Mouse (Mus musculus) urinary bladder, adult 2 months (tissue): ENCODE data around the gene Oaz3. TPM values are rescaled to one million over a fixed set of nuclear protein-coding genes. Genes with fewer than 3 reads are reported as not detected.

Experiments
- DNase-seq: peaks from one replicate; pipeline ENCODE4 v3.0.0; 2022; ENCODE audit warnings: low spot score
- polyA plus RNA-seq: library from polyadenylated mRNA; depleted of rRNA; stranded (reverse); fragments of >200 nt; gene quantifications from 2 replicates; pipeline ENCODE4 v1.2.3, GENCODE M21; 2012

Oaz3 gene
- polyA plus RNA-seq, 1 experiment, result 0.43 TPM

- no peak for DNase-seq
Observed at GRCm38 (mm10) chr3:94457055-94457454, 13.3 kb upstream of the Oaz3 start.

DNA sequence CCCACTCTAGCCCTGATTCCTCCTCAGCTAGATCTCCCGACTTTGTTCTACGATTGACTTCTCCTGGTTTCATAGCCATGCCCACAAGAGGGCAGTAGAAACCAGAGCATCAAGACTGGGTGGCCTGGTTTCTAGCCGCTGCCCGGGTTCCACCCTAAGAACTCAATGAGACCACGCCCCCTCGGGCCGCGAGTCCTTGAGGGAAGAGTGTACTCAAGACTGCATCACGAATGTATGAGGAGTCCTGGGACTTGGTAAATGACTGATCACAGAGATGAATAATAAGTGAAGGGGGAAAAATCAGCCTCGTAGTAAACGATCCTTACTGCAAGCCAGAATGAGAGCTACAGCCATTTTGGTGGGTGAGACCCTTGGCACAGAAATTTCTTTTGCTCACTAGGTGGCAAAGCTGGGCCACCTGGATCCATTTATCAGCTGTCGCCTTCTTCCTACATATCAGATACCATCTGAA, 12.8 kb upstream of the Oaz3 start:
- DNase-seq, result no peak

DNA sequence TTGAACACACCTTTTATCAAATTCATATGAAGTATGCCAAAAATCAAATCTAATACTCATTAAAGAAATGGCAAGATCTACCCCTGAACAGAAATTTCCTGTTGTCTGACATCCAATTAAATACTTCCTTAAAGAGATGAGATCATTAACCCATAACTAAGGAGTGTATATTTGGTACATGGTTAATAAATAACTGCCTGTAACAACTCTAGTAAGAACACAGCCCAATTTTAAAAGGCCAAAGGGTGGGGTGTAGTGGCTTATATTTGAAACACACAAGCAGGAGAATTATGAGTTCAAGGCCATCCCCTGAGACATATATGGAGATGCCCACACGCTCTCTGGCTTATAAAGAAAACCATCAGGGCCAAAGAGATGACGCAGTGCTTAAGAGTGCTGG, 5.7 kb upstream of the Oaz3 start:
- DNase-seq, result no peak

DNA sequence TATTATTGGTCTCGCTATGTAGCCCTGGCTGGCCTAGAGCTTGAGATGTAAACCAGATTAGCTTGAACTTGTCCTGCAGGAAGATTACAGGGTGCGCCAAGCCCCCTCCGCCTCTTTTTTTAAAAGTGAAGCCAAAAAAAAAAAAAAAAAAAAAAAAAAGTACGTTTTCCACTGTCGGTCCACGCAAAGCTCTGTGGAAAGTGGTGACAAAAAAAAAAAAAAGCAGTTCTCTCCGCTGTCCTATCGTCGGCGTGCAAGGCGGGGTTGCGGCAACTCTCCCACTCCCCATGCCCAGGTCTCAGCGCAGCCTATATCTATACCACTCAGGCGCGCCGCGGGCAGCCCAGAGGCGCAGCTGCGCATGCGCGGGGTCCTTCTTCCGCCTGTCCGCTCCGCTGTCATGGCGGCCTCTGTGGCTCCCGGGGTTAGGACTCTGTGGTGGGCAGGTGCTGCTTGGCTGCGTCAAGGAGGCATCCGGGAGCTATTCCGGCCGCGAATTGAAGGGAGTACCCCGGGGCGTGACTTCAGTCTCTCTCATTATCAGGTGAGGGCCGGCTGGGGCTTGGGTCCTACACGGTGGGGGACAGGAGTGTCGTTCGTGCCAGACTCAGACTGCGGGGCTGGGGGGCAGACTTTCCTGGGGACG, 641 bp downstream of the Oaz3 start, which contains the start of gene Mrpl9:
Mrpl9 (plus strand) TSS at position 368 of the 646 bp plus-strand sequence.
- peak; percentile 92 for DNase-seq

GRCm38 (mm10) chr3:94441182-94441581, 2.5 kb downstream of the Oaz3 start:
- no peak for DNase-seq

- DNase-seq, result no peak
Observed at GRCm38 (mm10) chr3:94436420-94436819, 7.3 kb downstream of the Oaz3 start.

- no peak for DNase-seq
Observed at GRCm38 (mm10) chr3:94434305-94434704, 9.4 kb downstream of the Oaz3 start.

DNA sequence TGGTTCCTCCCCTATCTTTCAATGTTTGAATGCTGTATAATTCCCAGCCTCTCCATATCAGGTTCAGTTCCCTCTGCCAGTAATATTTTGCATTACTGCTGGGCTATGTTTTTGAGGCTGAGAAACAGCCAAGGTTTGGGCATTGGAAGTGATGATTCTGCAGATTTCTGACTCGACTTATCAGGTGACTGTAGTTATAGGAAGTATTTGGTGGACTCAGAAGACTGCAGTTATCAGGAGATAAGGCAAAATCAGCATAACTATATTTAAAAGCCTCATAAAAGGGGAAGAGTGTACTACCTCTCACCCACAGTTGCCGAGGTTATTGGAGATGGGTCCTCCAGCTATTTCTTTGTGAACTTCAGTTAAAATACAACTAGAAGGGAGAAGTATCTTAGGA, 12.7 kb downstream of the Oaz3 start:
- DNase-seq, result no peak

GRCm38 (mm10) chr3:94413031-94413679, 30.6 kb downstream of the Oaz3 start, which contains the start of gene Tdrkh:
TSS of gene Tdrkh (plus strand) at chr3:94413273.
- peak; percentile 84 for DNase-seq

DNA sequence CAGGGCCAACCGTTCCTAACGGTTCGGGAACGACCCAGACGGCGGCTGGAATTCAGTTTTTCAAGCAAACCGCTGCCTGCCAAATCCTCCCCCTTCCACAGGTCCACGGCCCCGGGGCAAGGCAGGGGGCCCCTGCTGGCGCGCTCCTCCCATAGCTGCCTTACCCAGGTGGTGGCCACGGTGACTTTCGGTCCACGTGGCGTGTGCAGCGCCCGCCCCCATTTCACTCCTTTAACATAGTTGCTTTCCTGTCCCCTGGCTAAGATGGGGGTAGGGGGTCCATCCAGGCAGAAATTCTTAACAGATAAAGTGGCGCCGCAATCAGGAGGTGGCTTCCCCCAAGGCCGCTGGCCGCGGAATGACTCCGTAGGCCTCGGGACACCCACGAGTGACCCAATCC, 31.2 kb downstream of the Oaz3 start:
- no peak for DNase-seq

- DNase-seq, result no peak
Observed at GRCm38 (mm10) chr3:94405561-94405960, 38.2 kb downstream of the Oaz3 start.

DNA sequence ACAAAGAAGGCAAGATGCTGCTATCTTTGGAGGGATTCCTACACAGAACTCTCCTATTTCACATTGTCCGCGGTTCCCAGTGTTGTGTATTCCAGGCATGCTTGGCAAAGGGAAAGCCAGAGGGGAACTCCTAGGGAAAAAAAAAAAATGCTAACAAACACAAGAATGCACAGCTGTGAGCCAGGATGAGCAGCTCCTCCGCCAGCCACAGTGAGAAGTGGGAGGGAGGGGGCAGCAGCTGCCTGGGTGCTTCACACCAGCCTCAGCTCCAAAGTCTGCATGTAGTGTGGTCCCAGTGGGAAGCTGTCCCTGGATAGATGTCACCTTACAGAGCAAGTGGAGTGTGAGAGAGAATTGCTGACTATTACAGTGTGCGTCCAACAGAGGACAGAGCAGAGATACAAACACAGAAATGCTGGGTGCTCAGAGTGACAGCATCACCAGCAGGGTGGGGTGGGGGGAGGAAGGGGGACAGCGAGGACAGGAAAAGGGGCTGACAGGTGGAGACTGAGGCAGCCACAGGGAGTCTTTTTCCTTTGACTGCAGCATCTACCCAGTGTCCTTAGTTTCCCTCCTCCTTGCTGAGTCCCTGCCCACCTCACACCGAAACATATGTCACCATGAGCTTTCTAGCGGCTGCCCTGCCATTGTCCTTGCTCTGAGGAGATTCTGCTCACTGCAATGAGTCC, 39.2 kb downstream of the Oaz3 start:
- no peak for DNase-seq

GRCm38 (mm10) chr3:94402451-94402850, 41.3 kb downstream of the Oaz3 start:
- DNase-seq, result no peak

GRCm38 (mm10) chr3:94399663-94400310, 43.9 kb downstream of the Oaz3 start:
- DNase-seq, result no peak

GRCm38 (mm10) chr3:94398943-94399481, 44.7 kb downstream of the Oaz3 start:
- DNase-seq, result no peak

- DNase-seq, result no peak
Observed at GRCm38 (mm10) chr3:94398217-94398616, 45.5 kb downstream of the Oaz3 start, which contains the start of gene Lingo4. TSS of gene Lingo4 (plus strand) at chr3:94398517.

DNA sequence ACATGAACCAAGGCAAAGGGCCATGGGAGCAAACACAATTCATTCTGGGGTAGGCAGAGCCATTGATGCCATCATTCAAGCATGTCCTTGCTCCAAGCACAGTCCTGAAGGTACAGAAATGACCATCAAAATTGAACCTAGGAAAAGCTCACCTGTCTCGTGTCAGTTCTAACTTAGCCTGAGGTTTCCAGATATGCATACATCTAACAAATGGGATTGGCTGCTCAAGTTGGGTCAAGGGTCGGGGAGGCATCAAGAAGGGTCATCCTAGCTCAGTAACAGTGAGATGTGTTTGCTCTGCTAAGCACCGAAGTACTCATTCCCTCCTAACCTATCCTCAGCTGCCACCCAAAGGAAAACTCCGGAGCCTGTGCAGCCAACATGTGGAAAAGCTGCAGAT, 46.9 kb downstream of the Oaz3 start:
- DNase-seq, result no peak

DNA sequence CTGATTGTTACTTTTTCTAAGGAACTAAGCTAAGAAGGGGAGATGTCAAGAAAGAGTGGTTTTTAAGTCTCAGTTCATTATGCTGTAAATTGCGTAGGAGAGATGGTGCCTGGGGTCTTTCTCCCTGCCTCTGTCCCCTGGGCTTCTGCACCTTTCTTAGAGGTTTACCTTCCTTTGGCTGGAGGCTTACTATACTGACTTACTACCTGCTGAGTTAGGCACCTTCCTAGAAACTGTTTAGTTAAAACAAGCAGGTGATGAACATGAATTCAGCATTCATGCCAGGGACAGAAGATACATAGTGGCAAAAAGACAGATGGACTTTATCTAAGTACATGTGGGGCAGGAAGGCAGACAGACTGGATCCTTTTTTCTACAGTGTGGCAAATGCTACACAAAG, 47.4 kb downstream of the Oaz3 start:
- no peak for DNase-seq

- peak; percentile 10 for DNase-seq
Observed at GRCm38 (mm10) chr3:94393049-94393448, 50.7 kb downstream of the Oaz3 start.

- DNase-seq, result no peak
Observed at GRCm38 (mm10) chr3:94392128-94392527, 51.6 kb downstream of the Oaz3 start.

DNA sequence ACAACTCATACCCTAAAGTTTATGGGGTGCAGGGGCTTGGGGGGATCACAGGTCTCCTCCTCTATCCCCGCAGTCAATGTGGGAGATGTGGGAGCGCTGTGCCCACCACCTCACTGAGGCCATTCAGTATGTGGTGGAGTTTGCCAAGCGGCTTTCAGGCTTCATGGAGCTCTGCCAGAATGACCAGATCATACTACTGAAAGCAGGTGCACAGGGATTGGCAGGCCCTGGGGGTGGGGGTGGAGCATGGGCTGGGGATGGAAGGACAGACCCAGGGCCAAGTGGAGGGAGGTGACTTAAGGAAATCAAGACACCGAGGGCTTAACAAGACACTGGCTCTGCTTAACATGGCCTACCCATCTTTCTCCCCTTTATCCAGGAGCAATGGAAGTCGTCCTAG, 52.7 kb downstream of the Oaz3 start:
- no peak for DNase-seq

DNA sequence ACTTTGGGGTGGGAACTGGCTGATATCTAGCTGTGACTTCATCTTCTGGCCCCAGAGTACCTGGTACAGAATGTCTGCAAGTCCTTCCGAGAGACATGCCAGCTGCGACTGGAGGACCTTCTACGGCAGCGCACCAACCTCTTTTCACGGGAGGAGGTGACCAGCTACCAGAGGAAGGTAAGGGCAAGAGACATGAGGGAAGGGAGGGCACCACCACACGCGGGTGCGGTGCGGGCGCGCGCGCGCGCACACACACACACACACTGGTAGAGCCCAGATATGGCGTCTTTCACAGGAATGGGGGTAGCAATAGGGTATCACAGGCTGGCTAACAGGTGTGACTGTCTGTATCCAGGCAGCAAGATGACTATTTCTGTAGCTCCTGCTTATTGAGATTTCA, 54.3 kb downstream of the Oaz3 start:
- DNase-seq, result no peak
